ENCODE assay signal across 23 mouse cellular contexts in genomic region chr3:20291370-20291769, GRCm38 (mm10). TPM values are rescaled to one million over a fixed set of nuclear protein-coding genes. Genes with fewer than 3 reads are reported as not detected.
DNase-seq lines count a peak whose midpoint lies in the region; ATAC-seq and TF ChIP-seq lines count a peak whose summit lies in the region.
"Had no signal": no experiment of that assay in that cellular context is flagged by ENCODE, and none has a peak within 500 bp of the region (broad histone marks: within the 10 kb centered on the region; RNA-seq: fewer than 3 reads in every experiment).

No protein-coding gene starts in this region.

- DNase-seq in ES-E14 (ENCODE audit: low read depth, low spot score) (peak; percentile 30), WW6 (ENCODE audit: low read depth, low spot score) (peak; percentile 18)
- no peak for DNase-seq in cerebellum, adult 11 months
- DNase-seq in kidney, postnatal 14 days = no peak
- DNase-seq: adrenal gland, adult 8-10 months; adrenal gland, postnatal 14 days; adrenal gland, postnatal 36 days; cerebellum, adult 18-20 months; cerebellum, adult 8-10 months; cerebellum, adult 9-11 months; cerebellum, postnatal 14 days; cerebellum, postnatal 36 days; forebrain, postnatal 0 days had no signal

- H3K9ac ChIP-seq in ES-E14 (ENCODE audit: insufficient read depth, low read depth, low read length, poor library complexity, severe bottlenecking) = no peak overlapping the region
- H3K9ac ChIP-seq in intestine, embryonic 16.5 days (ENCODE audit: low read depth, low read length) = no peak overlapping the region
- H3K9ac ChIP-seq: embryonic facial prominence, embryonic 12.5 days; forebrain, embryonic 13.5 days; forebrain, embryonic 15.5 days; forebrain, postnatal 0 days had no signal

- no peaks in the 10 kb centered on the region for H3K4me1 ChIP-seq in ES-E14 (ENCODE audit: control insufficient read depth in 2 of 2, insufficient read depth in 2 of 2, low read length in 2 of 2, poor library complexity in 1 of 2)
- no peaks in the 10 kb centered on the region for H3K4me1 ChIP-seq in intestine, embryonic 16.5 days (ENCODE audit: control insufficient read depth, insufficient read depth, low read length)
- H3K4me1 ChIP-seq: embryonic facial prominence, embryonic 10.5 days; embryonic facial prominence, embryonic 12.5 days; forebrain, embryonic 13.5 days; forebrain, embryonic 15.5 days had no signal

- H3K36me3 ChIP-seq in ES-E14 (ENCODE audit: control insufficient read depth, insufficient read depth, low read length, poor library complexity, severe bottlenecking) = no peaks in the 10 kb centered on the region
- no peaks in the 10 kb centered on the region for H3K36me3 ChIP-seq in intestine, embryonic 16.5 days (ENCODE audit: control insufficient read depth, insufficient read depth, low read length)
- H3K36me3 ChIP-seq: embryonic facial prominence, embryonic 10.5 days; embryonic facial prominence, embryonic 12.5 days; forebrain, embryonic 15.5 days had no signal

- no peak overlapping the region for H3K27ac ChIP-seq in ES-E14 (ENCODE audit: insufficient read depth, low read depth, low read length, poor library complexity, severe bottlenecking)
- no peak overlapping the region for H3K27ac ChIP-seq in intestine, embryonic 16.5 days (ENCODE audit: low read length)
- H3K27ac ChIP-seq: embryonic facial prominence, embryonic 10.5 days; embryonic facial prominence, embryonic 12.5 days; forebrain, embryonic 13.5 days; forebrain, embryonic 15.5 days had no signal

- H3K9me3 ChIP-seq in ES-E14 (ENCODE audit: control insufficient read depth, insufficient read depth, low read depth, low read length) = no peaks in the 10 kb centered on the region
- H3K9me3 ChIP-seq in intestine, embryonic 16.5 days (ENCODE audit: control insufficient read depth, low read length) = no peaks in the 10 kb centered on the region
- H3K9me3 ChIP-seq: embryonic facial prominence, embryonic 10.5 days; embryonic facial prominence, embryonic 12.5 days; forebrain, embryonic 13.5 days; forebrain, embryonic 15.5 days had no signal

- in situ Hi-C loops in ES-E14 (cut with MboI; ENCODE audit: low sequenced_read_pairs in 2 of 2, unreplicated experiment in 2 of 2) = no loop called here

- ATAC-seq in intestine, embryonic 16.5 days = no peak
- ATAC-seq: activated CD4-positive, CD25-positive, alpha-beta regulatory T cell, adult 4 months; forebrain, embryonic 13.5 days; forebrain, embryonic 15.5 days; forebrain, postnatal 0 days had no signal

- H3K4me2 ChIP-seq in intestine, embryonic 16.5 days (ENCODE audit: low read depth, low read length) = no peak overlapping the region
- H3K4me2 ChIP-seq: embryonic facial prominence, embryonic 12.5 days; forebrain, embryonic 13.5 days; forebrain, embryonic 15.5 days had no signal

- H3K4me3 ChIP-seq in ES-E14 (ENCODE audit: insufficient read depth in 1 of 2, low read depth in 1 of 2, low read length in 2 of 2, poor library complexity in 1 of 2, severe bottlenecking in 1 of 2) = no peak overlapping the region
- H3K4me3 ChIP-seq in intestine, embryonic 16.5 days (ENCODE audit: low read length) = no peak overlapping the region
- H3K4me3 ChIP-seq: embryonic facial prominence, embryonic 10.5 days; embryonic facial prominence, embryonic 12.5 days; forebrain, embryonic 13.5 days; forebrain, embryonic 15.5 days had no signal

- H3K27me3 ChIP-seq in intestine, embryonic 16.5 days (replicated peaks; ENCODE audit: control insufficient read depth, insufficient read depth, low read length) = no peaks in the 10 kb centered on the region
- H3K27me3 ChIP-seq: embryonic facial prominence, embryonic 12.5 days; forebrain, embryonic 13.5 days; forebrain, embryonic 15.5 days had no signal

TF ChIP-seq in ES-E14, 5 proteins besides CTCF, POLR2A, EP300 and RAD21:
- TF ChIP-seq MAFK (IDR thresholded peaks at IDR 0.05; ENCODE audit: insufficient read depth, low read depth, low read length) (no peak), ZNF384 (IDR thresholded peaks at IDR 0.05; ENCODE audit: low read depth, low read length) (no peak), HCFC1 (IDR thresholded peaks at IDR 0.05; ENCODE audit: borderline replicate concordance, insufficient read depth, low read length) (no peak), ZC3H11A (IDR thresholded peaks at IDR 0.05; ENCODE audit: borderline replicate concordance, low read depth, low read length) (no peak), CHD2 (IDR thresholded peaks at IDR 0.05; ENCODE audit: low read depth, low read length) (no peak)
TF ChIP-seq in ES-E14: peak in this region for 0.

RNA-seq across cellular contexts. Expression of gene Cpb1, which starts 15.8 kb away (rescaled TPM):
- not detected in 2 replicates for total RNA-seq in ES-E14 (2012; rRNA removed)
- 90.1 and 139 TPM in 2 replicates for polyA plus RNA-seq in intestine, embryonic 16.5 days (2015; fragmentation: Nextera tagmentation; extraction: Ambion mirVana)
- total RNA-seq: common myeloid progenitor, adult 5-6 weeks; MEL had no signal
- polyA plus RNA-seq: activated CD4-positive, CD25-positive, alpha-beta regulatory T cell, adult 4 months; C2C12; embryonic facial prominence, embryonic 10.5 days; embryonic facial prominence, embryonic 12.5 days; forebrain, embryonic 11.5 days; forebrain, embryonic 13.5 days; forebrain, embryonic 15.5 days had no signal

RNA-seq across cellular contexts. Expression of gene Cpa3, which starts 49.4 kb away (rescaled TPM):
- not detected in 2 replicates for total RNA-seq in ES-E14 (2012; rRNA removed)
- polyA plus RNA-seq in intestine, embryonic 16.5 days (2015; fragmentation: Nextera tagmentation; extraction: Ambion mirVana) = 5.2 and 6.0 TPM in 2 replicates
- polyA plus RNA-seq: C2C12; embryonic facial prominence, embryonic 10.5 days; forebrain, embryonic 13.5 days had no signal

Comparison
In these comparisons a context has a peak if more than half of its experiments do, and no peak if none do; other contexts are left out.
1. DNase-seq: peak in ES-E14 (single experiment) and WW6 (single experiment); none in cerebellum, adult 11 months (single experiment) and kidney, postnatal 14 days (single experiment).